Mouse (Mus musculus): ENCODE results near the gene Cblc.
A peak's percentile ranks its signal among the peaks of the same experiment; 100 is the strongest.

Cblc gene

DNA sequence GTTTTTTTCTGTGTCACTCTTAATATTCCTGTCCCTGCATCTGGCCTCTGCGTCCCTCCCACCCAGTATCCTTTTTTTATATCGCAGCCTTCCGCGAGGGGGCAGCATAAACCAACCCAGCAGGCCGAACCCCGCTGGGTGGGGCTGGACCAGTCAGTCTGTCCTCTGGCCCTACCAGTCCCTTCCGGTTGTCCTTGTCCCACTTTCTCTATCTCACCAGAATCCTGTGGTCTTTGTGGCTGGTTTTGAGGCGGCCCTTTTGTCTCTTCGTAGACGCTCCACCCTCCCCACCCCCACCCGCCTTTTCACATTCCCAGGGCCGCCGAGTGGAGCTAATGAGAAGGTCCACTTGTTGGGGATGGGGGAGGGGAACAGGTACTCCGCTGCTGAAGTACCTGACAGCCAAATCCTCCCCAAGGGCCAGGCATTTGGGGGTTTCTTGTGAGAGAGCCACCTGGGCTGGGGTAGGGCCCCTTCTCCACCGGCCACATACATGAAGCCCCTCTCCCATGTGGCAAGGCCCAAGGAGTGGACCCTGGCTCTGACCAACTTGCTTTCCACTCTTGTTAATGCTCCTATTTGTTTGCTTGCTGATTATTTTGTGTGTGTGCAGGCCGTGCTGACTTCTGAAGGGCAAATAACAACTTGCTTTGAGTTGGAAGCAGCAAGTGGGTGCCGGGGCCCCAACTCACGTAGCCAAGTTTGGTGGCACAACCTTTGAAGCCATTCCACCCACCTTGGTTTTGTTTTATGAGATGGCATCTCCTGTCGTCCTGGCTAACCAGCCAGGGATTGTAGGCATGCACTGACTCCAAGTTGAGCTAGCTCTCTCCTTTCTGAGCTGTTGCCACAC lies 46.2 kb downstream of the Cblc start, which contains the start of gene Nectin2:
TSS of gene Nectin2 (minus strand) at position 267 of the 853 bp plus-strand sequence.
- DNase-seq (ENCODE audit: low spot score) = peak; percentile 89

DNA sequence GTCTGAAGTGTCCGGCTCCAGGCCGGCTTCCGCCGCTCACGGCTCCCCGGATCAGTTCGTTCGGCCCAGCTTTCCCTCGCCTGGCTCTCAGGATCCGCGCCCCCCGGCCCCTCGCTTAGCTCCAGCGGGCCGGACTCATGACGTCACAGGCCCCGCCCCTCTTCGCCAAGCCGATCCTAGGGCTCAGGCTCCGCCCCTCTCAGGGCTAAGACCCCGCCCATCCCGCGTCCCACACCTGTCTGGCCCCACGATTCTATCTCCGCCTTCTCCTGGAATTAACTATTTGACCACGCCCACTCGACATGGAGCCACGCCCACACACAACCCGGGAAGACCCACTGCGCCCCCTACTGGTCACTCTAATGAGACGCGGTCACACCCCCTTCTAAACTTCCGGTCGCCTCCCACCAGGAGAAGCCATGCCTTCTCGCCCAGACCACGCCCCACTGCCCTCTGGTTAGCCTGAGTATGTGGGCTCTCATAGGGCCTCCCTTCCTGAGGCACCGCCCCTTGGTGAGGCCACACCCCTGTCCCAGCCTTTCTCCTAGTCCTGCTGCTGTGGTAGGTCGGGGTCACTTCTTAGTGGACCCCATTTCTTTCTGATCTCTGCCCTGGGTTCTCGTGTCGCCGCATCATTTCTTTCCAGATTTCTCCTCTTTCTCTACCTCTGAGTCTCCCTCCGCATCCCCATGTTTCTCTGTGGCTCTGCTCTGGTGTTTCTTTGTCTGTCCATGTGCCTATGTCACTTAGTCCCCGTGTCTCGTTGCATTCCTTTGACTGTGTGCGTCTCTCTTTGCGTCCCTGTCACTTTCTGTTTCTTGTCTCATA lies 47.0 kb downstream of the Cblc start:
- peak; percentile 97 for DNase-seq (ENCODE audit: low spot score)

DNA sequence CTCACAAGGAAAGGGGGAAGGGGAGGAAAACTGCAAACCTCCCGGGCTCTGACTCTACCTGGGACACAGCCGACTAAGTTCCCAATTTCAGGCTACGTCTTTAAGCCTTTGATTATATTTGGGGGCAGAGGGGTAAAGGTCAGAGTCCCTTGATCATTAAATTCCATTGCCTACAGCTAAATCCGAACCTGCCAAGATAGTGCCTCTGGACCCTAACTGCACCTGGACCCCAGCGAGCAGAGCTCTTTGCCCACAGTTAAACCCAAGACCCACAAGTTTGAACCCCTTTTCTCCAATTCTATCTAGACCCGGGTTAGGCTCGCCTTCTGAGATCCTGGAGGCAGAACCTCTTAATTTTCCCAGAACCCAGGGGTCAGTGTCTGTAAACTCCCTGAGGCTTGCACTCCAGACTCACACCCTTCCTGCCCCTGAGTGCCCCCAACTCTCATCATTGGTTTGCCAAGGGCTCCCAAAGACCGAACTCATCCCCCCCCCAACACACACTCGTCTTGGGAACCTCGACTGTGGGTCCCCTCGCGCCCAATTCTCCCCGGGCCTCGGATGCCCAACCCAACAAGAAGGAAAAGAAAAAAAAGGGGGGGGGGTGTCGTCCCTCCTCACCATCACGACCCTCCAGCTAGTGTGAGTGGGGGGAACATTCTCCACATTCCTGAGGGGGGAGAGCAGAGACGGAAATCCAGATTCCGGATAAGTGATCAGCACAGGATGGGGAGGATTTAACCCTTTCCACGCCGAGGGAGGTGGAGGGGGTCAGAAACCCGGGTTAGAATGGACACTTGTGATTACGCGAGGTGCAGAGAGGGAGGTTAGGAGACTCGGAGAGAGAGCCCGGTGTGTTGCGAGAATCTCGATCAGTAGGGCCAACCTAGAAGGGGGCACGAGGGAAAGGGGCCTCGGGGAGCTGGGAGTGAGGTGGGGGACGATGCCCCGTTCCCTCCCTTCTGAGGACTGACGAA lies 48.1 kb downstream of the Cblc start:
- no peak for DNase-seq (ENCODE audit: low spot score)

DNA sequence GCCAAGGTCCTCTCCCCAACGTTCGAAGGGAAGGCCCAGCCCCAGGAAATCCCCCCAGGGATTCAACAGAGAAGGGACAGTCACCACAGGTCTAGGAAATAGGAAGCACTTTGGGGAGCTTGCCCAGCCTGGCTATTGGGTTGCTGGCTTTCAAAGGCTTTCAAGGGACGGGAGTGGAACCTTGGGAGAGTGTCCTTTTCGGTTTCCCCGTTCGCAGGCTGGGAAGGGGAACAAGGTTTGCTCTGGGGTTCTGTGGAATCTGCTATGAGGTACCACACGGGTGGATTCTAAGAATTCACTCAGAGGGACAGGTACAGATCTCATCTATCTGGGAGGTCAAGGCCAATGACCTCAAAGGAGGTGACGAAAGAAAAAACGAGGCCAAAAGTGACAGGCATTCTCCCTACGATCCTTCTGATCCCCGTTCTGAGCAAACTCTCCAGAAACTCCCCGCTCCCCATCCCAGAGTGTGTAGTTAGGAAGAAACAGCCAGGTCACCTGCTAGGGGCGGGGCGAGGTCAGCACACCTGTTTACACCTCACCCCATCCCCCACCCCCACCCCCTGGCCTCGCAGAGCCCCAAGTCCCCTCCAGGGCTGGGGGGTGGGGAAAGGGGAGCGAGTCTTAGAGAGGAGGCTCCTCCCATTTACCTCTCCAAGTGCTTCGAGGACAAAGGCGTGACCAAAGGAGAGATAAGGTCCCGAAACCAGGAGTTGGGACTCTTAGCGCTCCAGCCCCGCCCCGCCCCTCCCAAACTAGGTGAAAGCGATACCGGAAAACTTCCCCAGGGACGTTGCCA lies 49.0 kb downstream of the Cblc start:
- peak; percentile 28 for DNase-seq (ENCODE audit: low spot score)

DNA sequence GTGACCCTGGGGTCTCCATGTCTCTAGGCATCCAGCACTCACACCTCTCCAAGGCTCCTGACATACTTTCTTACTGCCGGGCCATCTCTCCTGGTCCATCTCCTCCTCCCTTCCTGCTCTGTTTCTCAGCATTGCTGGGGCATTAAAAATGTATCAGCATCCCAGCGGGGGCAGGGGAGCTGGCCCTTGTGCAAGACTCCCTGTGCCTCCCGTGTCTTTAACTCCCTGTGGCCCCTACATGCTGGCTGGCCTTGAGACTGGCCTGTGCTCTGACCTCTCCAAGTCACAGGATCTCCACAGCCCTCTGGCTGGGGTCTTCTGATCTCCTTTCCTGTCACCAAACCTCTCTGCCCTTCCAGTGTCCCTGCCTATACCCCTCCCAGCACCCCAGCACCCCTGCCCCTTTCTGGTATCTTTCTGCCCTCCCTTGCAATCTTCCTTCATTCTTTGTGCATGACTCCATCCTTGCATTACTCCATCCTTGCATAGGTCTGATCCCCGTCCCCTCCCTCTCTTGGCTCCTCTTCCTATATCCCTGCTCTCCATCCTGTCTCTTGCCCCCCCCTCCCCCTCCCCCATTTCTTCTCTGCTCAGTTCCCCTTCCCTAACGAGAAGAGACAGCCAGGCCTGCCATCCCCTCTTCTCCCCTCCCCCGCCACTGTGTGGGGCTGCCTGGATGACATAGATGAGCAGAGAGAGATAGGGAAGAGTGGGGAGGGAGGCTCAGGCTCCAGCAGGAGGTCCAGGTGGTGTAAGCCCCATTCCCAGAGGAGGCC lies 50.0 kb downstream of the Cblc start:
- DNase-seq (ENCODE audit: low spot score) = no peak

DNA sequence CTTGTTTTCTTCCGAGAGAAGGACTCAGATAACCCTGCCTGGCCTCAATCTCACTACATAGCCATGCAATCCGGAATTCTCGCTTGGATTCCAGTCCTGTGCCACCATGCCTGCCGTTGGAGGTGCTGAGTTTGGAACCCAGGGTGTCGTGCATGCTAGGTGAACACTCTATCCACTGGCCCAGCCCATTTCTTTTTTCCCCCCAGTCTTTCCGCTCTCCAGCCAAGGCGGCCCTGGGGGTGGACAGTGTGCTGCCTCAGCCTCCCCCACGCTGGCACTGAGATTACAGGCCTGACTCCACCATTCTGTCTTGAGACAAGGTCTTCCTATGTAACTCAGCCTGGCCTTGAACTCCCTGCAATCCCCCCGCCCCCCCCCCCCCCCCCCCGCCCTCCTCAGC lies 50.6 kb downstream of the Cblc start:
- DNase-seq (ENCODE audit: low spot score) = no peak

DNA sequence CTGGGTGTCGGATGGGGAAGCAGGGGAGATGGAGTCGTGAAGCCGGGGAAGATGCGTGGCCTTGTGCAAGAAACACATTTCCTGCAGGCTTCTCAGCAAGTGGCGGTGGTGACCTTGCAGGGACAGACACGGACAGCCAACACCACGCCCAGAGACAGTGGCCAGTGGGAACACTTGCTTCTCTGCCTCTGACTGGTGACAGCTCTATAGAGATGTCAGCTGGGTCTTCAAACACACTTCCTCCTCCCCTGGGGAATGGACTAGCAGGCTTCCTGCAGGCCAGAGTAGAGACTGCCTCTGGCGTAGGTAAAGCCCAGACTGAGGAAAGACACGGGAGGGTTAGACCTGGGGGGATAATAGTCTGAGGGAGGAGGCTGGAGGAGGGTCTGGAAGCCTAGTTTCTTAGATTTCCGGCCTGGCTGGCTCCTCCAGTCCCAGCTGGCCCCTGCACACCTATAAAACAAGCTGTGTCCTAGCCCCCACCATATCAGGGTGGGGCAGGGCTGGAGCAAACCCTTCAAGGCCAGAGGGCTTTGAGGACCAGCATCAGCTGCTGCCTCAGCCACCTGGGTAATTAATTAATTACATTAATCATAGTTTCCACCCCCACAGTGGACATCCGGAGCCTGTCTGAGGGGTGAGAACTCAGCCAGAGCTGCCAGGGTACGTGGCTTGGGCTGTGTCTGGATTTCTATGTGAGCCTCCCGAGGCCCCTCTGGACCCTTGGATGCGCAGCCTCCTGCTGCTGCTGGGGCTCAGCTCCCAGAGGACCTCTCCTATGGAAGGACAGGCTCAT lies 51.8 kb downstream of the Cblc start:
- DNase-seq (ENCODE audit: low spot score) = no peak

DNA sequence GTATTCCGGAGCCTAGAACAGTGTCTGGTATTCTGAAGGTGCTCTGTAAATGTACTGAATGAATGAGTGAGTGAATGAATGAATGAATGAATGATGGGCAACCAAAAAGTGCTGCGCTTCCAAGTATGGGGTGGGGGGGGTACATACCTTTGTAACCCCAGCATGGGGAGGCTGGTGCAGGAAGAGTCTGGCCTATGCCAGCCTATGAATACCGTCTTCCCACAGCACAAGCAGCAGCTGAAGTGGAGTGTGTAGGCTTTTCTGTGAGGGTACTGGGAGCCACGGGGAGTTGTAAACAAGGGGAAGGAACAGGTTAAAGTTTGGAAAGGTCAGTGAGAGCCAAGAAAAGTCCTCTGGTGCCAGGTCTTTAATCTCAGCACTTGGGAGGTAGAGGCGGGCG lies 52.8 kb downstream of the Cblc start:
- DNase-seq (ENCODE audit: low spot score) = no peak

DNA sequence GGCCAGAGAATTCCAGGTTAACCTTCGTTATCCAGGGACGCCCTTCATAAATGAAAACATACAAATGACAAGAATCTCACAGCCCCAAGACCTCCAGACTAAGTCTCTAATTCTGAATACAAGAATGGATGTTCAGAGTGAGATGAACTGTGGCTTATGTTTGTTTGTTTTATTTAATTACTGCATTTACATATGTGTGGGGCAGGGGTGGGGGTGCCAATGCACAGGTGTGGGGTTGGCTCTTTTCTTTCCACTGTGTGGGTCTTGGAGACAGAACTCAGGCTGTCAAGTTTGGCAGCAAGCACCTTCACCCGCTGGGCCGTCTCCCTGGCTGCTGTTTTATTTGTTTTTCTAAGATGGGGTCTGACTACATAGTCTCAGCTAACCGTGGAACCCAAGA lies 54.1 kb downstream of the Cblc start:
- DNase-seq (ENCODE audit: low spot score) = no peak

DNA sequence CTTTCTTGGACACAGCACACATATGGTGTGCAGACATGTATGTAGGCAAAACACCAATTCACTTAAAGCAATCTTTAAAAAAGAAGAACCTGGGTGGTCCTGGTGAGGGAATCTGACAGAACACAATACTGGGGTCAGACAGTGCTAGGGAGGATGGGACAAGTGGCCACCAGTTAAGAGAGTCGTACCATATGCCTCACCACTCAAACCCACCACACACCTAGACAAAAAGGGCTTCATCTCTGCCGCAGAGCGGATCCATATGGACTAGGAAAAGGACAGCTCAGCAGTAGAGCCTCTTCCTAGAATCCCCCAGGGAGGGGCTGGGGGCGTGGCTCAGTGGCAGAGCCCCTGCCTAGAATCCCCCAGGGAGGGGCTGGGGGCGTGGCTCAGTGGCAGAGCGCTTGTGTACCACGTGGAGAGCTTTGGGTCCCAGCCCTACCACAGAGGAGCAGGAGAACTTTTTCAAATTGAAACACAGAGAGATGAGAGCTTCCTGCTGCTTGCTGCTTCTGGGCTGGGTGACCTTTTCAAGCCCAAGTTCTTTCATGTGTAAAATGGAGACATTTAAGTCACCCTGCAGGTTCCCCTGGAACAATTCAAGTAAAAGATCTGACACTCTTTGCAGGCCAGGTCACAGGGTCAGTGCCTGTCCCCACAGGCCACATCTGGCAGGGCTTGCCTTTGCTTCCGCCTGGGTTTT lies 55.1 kb downstream of the Cblc start:
- no peak for DNase-seq (ENCODE audit: low spot score)

DNA sequence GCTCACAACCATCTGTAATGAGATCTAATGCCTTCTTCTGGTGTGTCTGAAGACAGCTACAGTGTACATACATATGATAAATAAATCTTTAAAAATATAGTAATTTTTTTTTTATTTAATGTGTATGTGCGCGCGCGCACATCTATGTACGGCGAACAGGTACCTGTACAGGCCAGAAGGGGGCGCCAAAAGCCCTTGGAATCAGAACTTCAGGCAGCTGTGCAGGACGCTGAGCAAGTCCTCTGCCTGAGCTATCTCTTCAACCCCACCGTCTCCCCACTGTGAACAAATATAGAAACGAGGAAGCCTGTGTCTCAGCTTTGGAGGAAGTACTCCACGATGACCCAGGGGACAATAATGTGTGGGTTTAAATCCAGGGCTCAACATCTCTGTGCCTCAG lies 56.3 kb downstream of the Cblc start:
- no peak for DNase-seq (ENCODE audit: low spot score)

DNA sequence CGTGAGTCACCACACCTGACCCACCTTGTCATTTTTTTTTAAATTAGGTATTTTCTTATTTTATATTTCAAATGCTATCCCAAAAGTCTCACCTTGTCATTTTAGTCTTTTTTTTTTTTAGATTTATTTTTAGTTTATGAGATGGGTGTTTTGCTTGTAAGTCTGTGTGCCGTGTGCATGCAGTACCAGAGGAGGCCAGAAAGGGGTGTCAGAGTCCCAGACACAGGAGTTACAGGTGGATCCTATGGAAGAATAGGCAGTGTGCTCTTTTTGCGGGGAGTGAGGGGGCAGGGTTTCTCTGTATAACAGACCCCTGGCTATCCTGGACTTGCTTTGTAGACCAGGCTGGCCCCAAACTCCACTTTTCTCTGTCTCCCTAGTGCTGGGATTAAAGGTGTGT lies 57.8 kb downstream of the Cblc start:
- DNase-seq (ENCODE audit: low spot score) = no peak

DNA sequence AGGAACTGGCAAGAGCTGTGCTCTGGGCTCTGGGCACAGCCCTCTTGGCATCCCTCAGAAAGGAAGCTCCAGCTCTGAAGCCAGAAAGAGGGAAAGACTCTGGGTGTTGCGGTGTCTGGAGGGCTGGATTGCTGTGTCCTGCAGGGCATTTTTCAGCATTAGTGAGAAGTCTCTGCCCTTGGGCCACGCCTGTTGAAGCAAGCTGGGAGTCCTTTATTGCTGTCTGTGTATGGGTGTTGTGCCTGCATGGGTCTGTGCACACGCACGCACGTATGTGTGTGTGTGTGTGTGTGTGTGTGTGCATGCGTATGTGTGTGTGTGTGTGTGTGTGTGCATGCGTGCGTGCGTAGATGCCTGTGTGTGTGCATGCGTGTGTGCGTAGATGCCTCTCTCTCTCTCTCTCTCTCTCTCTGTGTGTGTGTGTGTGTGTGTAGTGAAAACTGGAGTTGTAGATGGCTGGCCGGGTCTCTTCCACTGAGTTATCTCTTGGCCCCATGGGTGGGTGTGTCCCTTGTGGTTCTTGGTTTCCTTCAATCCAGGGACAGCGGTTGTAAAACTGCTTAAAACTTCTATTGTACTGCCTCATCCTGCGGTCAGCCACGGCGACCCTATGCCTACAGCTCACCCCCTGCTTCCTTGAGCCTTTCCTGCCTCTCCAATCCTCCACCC lies 60.1 kb downstream of the Cblc start:
- DNase-seq (ENCODE audit: low spot score) = no peak

DNA sequence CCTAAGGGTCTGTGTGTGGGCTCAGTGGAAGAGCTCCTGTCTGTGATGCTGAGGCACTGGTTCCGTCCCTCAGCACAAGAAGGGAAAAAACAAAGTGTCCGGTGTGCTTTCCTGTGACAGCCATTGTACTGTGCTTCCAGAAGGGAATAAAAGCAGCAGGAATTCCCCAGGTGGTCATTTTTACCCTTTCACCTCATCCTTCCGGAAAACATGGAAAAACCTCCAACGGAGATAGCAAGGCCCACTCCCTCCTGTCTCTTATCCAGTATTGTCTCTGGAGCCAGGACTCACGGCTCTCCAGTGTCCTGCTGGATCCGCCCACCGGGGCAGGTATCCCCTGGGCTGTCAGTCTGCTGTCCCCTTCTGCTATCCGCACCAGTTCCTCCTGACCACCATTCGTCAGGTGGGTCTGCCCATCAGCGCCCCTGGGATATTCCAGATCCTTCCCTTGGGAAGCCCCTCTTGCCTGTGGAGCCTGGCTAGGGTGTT lies 62.4 kb downstream of the Cblc start:
- DNase-seq (ENCODE audit: low spot score) = no peak

Data from ovary, postnatal 36 days (tissue).